Mouse (Mus musculus) myocyte (in vitro differentiated cells): ENCODE results near the gene Sh3rf3. TPM values are rescaled to one million over a fixed set of nuclear protein-coding genes. Genes with fewer than 3 reads are reported as not detected.

Experiments used
- H3K27me3 ChIP-seq: one replicate; pipeline ENCODE4 v1.6.1; 2011; ENCODE audit not compliant: control insufficient read depth, insufficient read depth, insufficient read length
- H3K36me3 ChIP-seq: one replicate; pipeline ENCODE4 v1.6.1; 2011; ENCODE audit not compliant: control insufficient read depth, insufficient read depth
- H3K4me2 ChIP-seq: one replicate; pipeline ENCODE4 v1.6.1; 2011; ENCODE audit warnings: low read depth, control low read depth
- H3K4me3 ChIP-seq: one replicate; pipeline ENCODE4 v1.5.1; 2011; ENCODE audit warnings: mild to moderate bottlenecking, control low read depth, moderate library complexity
- H3K79me2 ChIP-seq: one replicate; pipeline ENCODE4 v1.6.1; 2011; ENCODE audit not compliant: control insufficient read depth, insufficient read depth
- H3ac ChIP-seq: one replicate; pipeline ENCODE4 v1.6.1; 2011; ENCODE audit not compliant: control insufficient read depth, insufficient read length
- CEBPB ChIP-seq: IDR thresholded peaks from 2 replicates; pipeline ENCODE4 v1.6.1; 2011; ENCODE audit warnings: mild to moderate bottlenecking, moderate library complexity; ENCODE audit not compliant: poor library complexity, insufficient read depth, severe bottlenecking
- E2F4 ChIP-seq: IDR thresholded peaks from one replicate; pipeline ENCODE4 v1.6.1; 2011; ENCODE audit warnings: mild to moderate bottlenecking, control low read depth, moderate library complexity; ENCODE audit not compliant: insufficient read depth
- MAX ChIP-seq: IDR thresholded peaks from one replicate; pipeline ENCODE4 v1.6.1; 2011; ENCODE audit warnings: low read depth, mild to moderate bottlenecking, control low read depth
- MYOD1 ChIP-seq, 3 experiments: IDR thresholded peaks; one replicate each; pipeline ENCODE4 v1.6.1; 2011; ENCODE audit warnings: control low read depth in 2 of 3, low read depth in 2 of 3, mild to moderate bottlenecking in 2 of 3, moderate library complexity in 1 of 3; ENCODE audit not compliant: insufficient read length in 2 of 3, control insufficient read depth in 1 of 3
- MYOG ChIP-seq, 3 experiments: IDR thresholded peaks; one replicate each; pipeline ENCODE4 v1.6.1; 2011; ENCODE audit warnings: control low read depth in 2 of 3, low read depth in 2 of 3, mild to moderate bottlenecking in 2 of 3; ENCODE audit not compliant: insufficient read length in 2 of 3, control insufficient read depth in 1 of 3, insufficient read depth in 1 of 3
- POLR2A ChIP-seq: IDR thresholded peaks from one replicate; pipeline ENCODE4 v1.6.1; 2011; ENCODE audit warnings: low read depth, mild to moderate bottlenecking, control low read depth, moderate library complexity; ENCODE audit not compliant: insufficient read length
- POLR2AphosphoS2 ChIP-seq: IDR thresholded peaks from one replicate; pipeline ENCODE4 v1.6.1; 2011; ENCODE audit warnings: low read depth, control low read depth; ENCODE audit not compliant: insufficient read length
- REST ChIP-seq: IDR thresholded peaks from one replicate; pipeline ENCODE4 v1.6.1; 2011; ENCODE audit warnings: mild to moderate bottlenecking, control low read depth, moderate library complexity; ENCODE audit not compliant: insufficient read depth, insufficient read length
- SRF ChIP-seq: IDR thresholded peaks from one replicate; pipeline ENCODE4 v1.6.1; 2011; ENCODE audit warnings: low read depth; ENCODE audit not compliant: control insufficient read depth, insufficient read length
- TCF12 ChIP-seq: IDR thresholded peaks from one replicate; pipeline ENCODE4 v1.6.1; 2011; ENCODE audit warnings: mild to moderate bottlenecking, control low read depth; ENCODE audit not compliant: poor library complexity, insufficient read depth, severe bottlenecking
- TCF3 ChIP-seq: IDR thresholded peaks from one replicate; pipeline ENCODE4 v1.6.1; 2011; ENCODE audit warnings: low read depth, control low read depth; ENCODE audit not compliant: insufficient read length
- USF1 ChIP-seq: IDR thresholded peaks from one replicate; pipeline ENCODE4 v1.6.1; 2011; ENCODE audit warnings: low read depth, mild to moderate bottlenecking, control low read depth, moderate library complexity
- polyA plus RNA-seq: library from polyadenylated mRNA; unstranded; fragments of >200 nt; fragmentation: generic; extraction: Trizol; gene quantifications from one replicate; pipeline ENCODE4 v1.2.1, GENCODE M21; 2012; ENCODE audit warnings: missing spikeins

Sh3rf3 gene
- polyA plus RNA-seq, 1 experiment: 0.10 TPM

DNA sequence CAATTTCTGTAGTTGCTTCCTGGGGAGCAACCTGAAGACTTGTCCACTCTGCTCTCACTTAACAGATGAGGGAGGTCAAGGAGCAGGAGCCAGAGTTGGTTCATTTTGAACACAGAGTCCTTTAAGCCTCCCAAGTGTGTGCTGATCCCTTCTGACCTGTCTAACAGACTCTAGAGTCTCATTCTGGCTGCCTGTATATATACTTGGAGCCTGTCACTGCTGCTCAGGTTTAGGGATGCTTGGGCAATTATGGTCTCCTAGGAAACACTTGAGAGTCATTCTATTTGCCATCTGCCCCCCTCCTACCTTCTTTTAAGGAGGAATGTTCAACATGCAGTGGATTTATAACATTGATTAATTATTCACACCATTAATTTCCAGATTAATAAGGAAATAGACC is 43.6 kb downstream of the Sh3rf3 start:
- Histone ChIP-seq H3K27me3 (no peaks in the 10 kb centered on the region), H3ac (no peak overlapping the region), H3K79me2 (no peaks in the 10 kb centered on the region), H3K36me3 (no peaks in the 10 kb centered on the region), H3K4me2 (no peak overlapping the region), H3K4me3 (no peak overlapping the region)
- no peak for TF ChIP-seq E2F4
- TF ChIP-seq MAX: no peak

DNA sequence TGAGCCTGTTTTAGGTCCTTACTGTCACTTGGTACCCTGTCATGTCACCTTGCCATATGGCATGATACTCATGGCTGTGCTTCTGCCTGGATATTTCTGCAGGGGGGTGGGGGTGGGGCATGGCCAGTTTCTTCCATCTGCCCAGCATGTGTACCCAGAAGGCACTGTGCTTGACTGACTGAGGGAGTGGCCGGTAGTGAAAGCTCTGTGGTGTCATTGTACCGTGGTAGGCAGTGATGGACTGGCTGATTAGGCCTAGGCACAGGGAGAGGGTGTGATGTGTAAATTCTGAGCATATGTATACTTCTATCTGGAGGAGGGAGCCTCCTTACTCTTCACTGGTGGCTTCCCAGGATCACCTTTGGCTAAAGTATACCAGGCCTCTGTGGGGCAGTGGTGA is 51.6 kb downstream of the Sh3rf3 start:
- Histone ChIP-seq H3K4me3 (no peak overlapping the region), H3K27me3 (no peaks in the 10 kb centered on the region), H3K36me3 (no peaks in the 10 kb centered on the region), H3K4me2 (no peak overlapping the region), H3ac (no peak overlapping the region), H3K79me2 (no peaks in the 10 kb centered on the region)
- TF ChIP-seq POLR2A: no peak
- TF ChIP-seq POLR2AphosphoS2: no peak

DNA sequence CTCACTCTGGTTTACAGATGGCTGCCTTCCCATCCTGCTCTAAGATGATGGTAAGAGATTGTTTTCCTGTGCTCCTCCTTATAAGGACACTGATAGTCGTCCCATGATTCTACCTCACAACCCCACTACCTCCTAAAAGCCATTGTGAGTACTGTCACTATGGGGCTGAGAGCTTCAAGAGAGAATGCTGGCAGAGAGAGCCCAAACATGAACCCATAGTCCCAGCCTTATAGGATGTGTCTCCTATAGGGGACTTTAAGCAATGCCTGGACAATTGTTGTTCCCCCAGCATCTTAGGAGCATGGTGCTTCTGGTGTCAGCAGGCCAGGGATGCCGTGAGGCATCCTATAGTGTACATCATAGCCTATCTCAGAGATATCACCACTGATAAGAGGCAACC is 54.4 kb downstream of the Sh3rf3 start:
- no peaks in the 10 kb centered on the region for H3K36me3 ChIP-seq
- H3ac ChIP-seq: no peak overlapping the region

DNA sequence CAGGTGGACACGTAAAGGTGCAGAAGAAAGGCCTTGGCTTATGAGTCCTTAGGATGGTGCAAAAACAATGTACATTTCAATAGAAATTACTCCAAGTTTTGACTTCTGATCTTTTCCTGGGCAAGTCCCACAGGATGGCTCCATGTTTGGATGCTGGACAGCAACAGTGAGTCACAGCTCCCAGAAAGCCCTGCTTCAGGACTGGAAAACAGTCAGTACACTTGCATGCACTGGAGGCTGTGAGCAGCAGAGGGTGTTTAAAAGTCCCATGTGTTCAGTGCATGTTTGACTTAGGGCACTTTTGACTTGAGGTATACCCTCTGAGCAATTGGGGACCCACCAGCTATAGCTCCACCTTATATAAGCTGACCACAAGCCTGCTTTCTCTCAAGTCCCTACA is 56.7 kb downstream of the Sh3rf3 start:
- Histone ChIP-seq H3K27me3 (no peaks in the 10 kb centered on the region), H3K4me3 (no peak overlapping the region), H3ac (no peak overlapping the region), H3K36me3 (no peaks in the 10 kb centered on the region), H3K4me2 (no peak overlapping the region), H3K79me2 (no peaks in the 10 kb centered on the region)
- TF ChIP-seq MAX: no peak
- TF ChIP-seq CEBPB: no peak
- no peak for TF ChIP-seq MYOD1 (IDR thresholded peaks at IDR 0.05; ENCODE audit: control insufficient read depth in 1 of 3, insufficient read length in 2 of 3, low read depth in 2 of 3)
- TF ChIP-seq TCF12: no peak
- TF ChIP-seq POLR2AphosphoS2: no peak
- TF ChIP-seq POLR2A: no peak
- TF ChIP-seq MYOG (IDR thresholded peaks at IDR 0.05; ENCODE audit: control insufficient read depth in 1 of 3, insufficient read depth in 1 of 3, insufficient read length in 2 of 3, low read depth in 2 of 3): no peak
- no peak for TF ChIP-seq REST
- TF ChIP-seq TCF3: no peak
- no peak for TF ChIP-seq SRF
- TF ChIP-seq USF1: no peak
- TF ChIP-seq E2F4: no peak

More for the DNA sequence above, 54.4 kb downstream of the Sh3rf3 start:
- no peak for TF ChIP-seq MYOG (IDR thresholded peaks at IDR 0.05; ENCODE audit: control insufficient read depth in 1 of 3, insufficient read depth in 1 of 3, insufficient read length in 2 of 3, low read depth in 2 of 3)
- no peak for TF ChIP-seq MYOD1 (IDR thresholded peaks at IDR 0.05; ENCODE audit: control insufficient read depth in 1 of 3, insufficient read length in 2 of 3, low read depth in 2 of 3)
- TF ChIP-seq REST: no peak
- no peak for TF ChIP-seq CEBPB
- no peak for TF ChIP-seq TCF3
- H3K4me3 ChIP-seq: no peak overlapping the region
- no peaks in the 10 kb centered on the region for H3K27me3 ChIP-seq
- no peaks in the 10 kb centered on the region for H3K79me2 ChIP-seq
- H3K4me2 ChIP-seq: no peak overlapping the region

DNA sequence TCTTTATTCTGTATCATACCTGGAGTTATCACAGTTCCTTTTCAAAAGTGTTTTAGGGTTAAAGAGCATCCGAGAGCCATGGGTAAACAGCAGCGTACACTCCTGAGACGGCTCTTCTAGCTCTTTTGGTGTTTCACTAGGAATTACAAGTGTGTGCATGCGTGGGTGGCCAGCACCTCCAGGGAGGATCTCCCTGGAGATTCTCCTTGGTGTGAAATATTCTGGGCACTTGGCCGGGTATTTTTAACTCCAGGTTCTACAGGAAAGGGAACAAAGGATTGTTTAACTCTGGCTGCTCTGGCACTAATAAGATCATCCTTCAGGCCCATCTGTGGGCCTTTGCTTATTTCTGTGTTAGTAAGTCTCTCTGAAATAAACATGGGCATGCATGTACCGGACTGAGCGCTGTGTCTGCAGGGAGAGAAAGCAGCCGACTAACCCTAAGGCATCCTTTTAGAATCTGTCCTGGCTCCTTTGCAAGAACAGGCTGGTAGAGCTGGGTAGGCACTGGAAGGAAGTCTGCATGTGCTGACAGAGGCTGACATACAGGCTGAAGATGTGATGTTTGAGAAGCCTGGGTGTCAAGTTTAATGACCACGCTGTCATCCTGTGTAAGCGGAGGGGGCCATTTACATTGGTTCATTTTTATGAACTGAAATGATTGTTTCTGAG is 58.1 kb downstream of the Sh3rf3 start:
- no peak for TF ChIP-seq SRF
- no peak for TF ChIP-seq MYOD1 (IDR thresholded peaks at IDR 0.05; ENCODE audit: control insufficient read depth in 1 of 3, insufficient read length in 2 of 3, low read depth in 2 of 3)
- TF ChIP-seq USF1: no peak
- no peak for TF ChIP-seq E2F4
- no peak for TF ChIP-seq CEBPB
- no peak for TF ChIP-seq TCF12
- no peak for TF ChIP-seq MAX
- TF ChIP-seq POLR2AphosphoS2: no peak
- TF ChIP-seq MYOG (IDR thresholded peaks at IDR 0.05; ENCODE audit: control insufficient read depth in 1 of 3, insufficient read depth in 1 of 3, insufficient read length in 2 of 3, low read depth in 2 of 3): no peak
- no peak for TF ChIP-seq REST
- no peak for TF ChIP-seq POLR2A
- TF ChIP-seq TCF3: no peak
- H3K4me2 ChIP-seq: no peak overlapping the region
- H3ac ChIP-seq: no peak overlapping the region
- no peak overlapping the region for H3K4me3 ChIP-seq
- no peaks in the 10 kb centered on the region for H3K36me3 ChIP-seq
- no peaks in the 10 kb centered on the region for H3K79me2 ChIP-seq
- H3K27me3 ChIP-seq: no peaks in the 10 kb centered on the region
